ENCODE assay signal across 9 mouse cellular contexts in the genomic region with DNA sequence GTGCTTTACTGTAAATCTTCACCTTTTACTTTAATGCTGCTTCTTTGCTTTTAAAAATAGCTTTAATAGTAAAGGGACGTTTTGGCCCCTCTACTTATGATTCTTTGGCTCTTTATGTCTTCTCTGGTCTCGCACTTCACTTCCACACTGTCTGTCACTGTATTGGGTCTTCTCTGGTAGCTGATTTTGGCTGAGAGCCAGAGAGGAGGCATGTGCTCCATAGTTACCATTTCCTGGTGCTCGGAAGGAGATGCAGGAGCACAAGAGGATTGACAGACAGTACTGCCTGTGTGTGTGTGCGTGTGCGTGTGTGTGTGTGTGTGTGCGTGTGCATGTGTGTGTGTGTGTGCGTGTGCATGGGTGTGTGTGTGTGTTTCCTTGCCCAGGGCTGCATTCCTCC. TPM values are rescaled to one million over a fixed set of nuclear protein-coding genes. Genes with fewer than 3 reads are reported as not detected.
DNase-seq lines count a peak whose midpoint lies in the region; ATAC-seq and TF ChIP-seq lines count a peak whose summit lies in the region.
"Had no signal": no experiment of that assay in that cellular context is flagged by ENCODE, and none has a peak within 500 bp of the region (broad histone marks: within the 10 kb centered on the region; RNA-seq: fewer than 3 reads in every experiment).

No protein-coding gene starts in this region.

- H3K4me1 ChIP-seq in forebrain, embryonic 13.5 days, result peaks cover 8% of the 10 kb centered on the region; the same call in 1 of the 2 replicates
- H3K4me1 ChIP-seq in forebrain, embryonic 10.5 days, result no peaks in the 10 kb centered on the region
- peaks cover 27% of the 10 kb centered on the region for H3K4me1 ChIP-seq in liver, postnatal 0 days (ENCODE audit: insufficient read depth)

- TF ChIP-seq EP300 in liver, postnatal 0 days (IDR thresholded peaks at IDR 0.05; ENCODE audit: low read depth), result no peak

- H3K9ac ChIP-seq in forebrain, embryonic 13.5 days, result no peak overlapping the region
- H3K9ac ChIP-seq in liver, postnatal 0 days (replicated peaks), result no peak overlapping the region

- H3K27me3 ChIP-seq in forebrain, embryonic 13.5 days, result no peaks in the 10 kb centered on the region
- H3K27me3 ChIP-seq in forebrain, embryonic 10.5 days (ENCODE audit: poor library complexity, severe bottlenecking), result no peaks in the 10 kb centered on the region
- H3K27me3 ChIP-seq in liver, postnatal 0 days (ENCODE audit: insufficient read depth, low read length), result no peaks in the 10 kb centered on the region

- intact Hi-C loops in left cerebral cortex, postnatal 4 days (cut with DNase I), result no loop called here
- intact Hi-C loops in left cerebral cortex, postnatal 36 days (cut with DNase I), result no loop called here

- H3K4me2 ChIP-seq in forebrain, embryonic 13.5 days, result no peak overlapping the region
- H3K4me2 ChIP-seq in liver, postnatal 0 days (ENCODE audit: low read depth, low read length), result peak overlapping the region; percentile 49

- 53% methylated on average over 7 of the region's 7 CpGs for WGBS in forebrain, embryonic 13.5 days
- WGBS in forebrain, embryonic 10.5 days, result 83% methylated on average over 7 of the region's 7 CpGs
- 48% methylated on average over 7 of the region's 7 CpGs for WGBS in liver, postnatal 0 days (ENCODE audit: insufficient replicate concordance)

- no peak for DNase-seq in forebrain, embryonic 10.5 days (ENCODE audit: extremely low spot score, low spot score)
- DNase-seq in left cerebral cortex, postnatal 4 days, result peak; percentile 59
- DNase-seq in left cerebral cortex, postnatal 36 days (ENCODE audit: low spot score in 2 of 2), result no peak
- peak; percentile 42 to 67 for DNase-seq in cerebellum, postnatal 25 days
- DNase-seq in liver, postnatal 0 days, result peak; percentile 58
- DNase-seq in thymus, postnatal 0 days (ENCODE audit: low spot score), result no peak
- no peak for DNase-seq in adrenal gland, postnatal 4 days (ENCODE audit: low spot score in 2 of 2)
- DNase-seq: thymus, postnatal 14 days had no signal

- no peak for TF ChIP-seq CTCF in liver, postnatal 0 days (IDR thresholded peaks at IDR 0.05; ENCODE audit: low read depth)

- peak overlapping the region; percentile 19; the same call in 1 of the 2 replicates for H3K27ac ChIP-seq in forebrain, embryonic 13.5 days
- no peak overlapping the region for H3K27ac ChIP-seq in forebrain, embryonic 10.5 days
- H3K27ac ChIP-seq in liver, postnatal 0 days (ENCODE audit: low read depth), result peak overlapping the region; percentile 72

- ATAC-seq in forebrain, embryonic 13.5 days, result peak; percentile 84
- ATAC-seq in liver, postnatal 0 days, result peak; percentile 71

- H3K36me3 ChIP-seq in forebrain, embryonic 13.5 days (ENCODE audit: poor library complexity, severe bottlenecking), result no peaks in the 10 kb centered on the region
- H3K36me3 ChIP-seq in forebrain, embryonic 10.5 days (replicated peaks), result no peaks in the 10 kb centered on the region
- no peaks in the 10 kb centered on the region for H3K36me3 ChIP-seq in liver, postnatal 0 days (replicated peaks; ENCODE audit: insufficient read depth, low read length)

- H3K9me3 ChIP-seq in forebrain, embryonic 13.5 days (replicated peaks), result no peaks in the 10 kb centered on the region
- no peaks in the 10 kb centered on the region for H3K9me3 ChIP-seq in forebrain, embryonic 10.5 days
- H3K9me3 ChIP-seq in liver, postnatal 0 days (ENCODE audit: low read length), result no peaks in the 10 kb centered on the region

- H3K4me3 ChIP-seq in forebrain, embryonic 13.5 days, result no peak overlapping the region
- H3K4me3 ChIP-seq in forebrain, embryonic 10.5 days, result no peak overlapping the region
- H3K4me3 ChIP-seq in liver, postnatal 0 days (ENCODE audit: low read depth, low read length), result peak overlapping the region; percentile 4

RNA-seq across cellular contexts. Expression of a gene that starts 14.2 kb away (rescaled TPM):
- 2.4 and 2.7 TPM in 2 replicates for polyA plus RNA-seq in forebrain, embryonic 13.5 days (2015; fragmentation: Nextera tagmentation; extraction: Ambion mirVana)
- 0.90 and 0.93 TPM in 2 replicates for polyA plus RNA-seq in forebrain, embryonic 10.5 days (2016; fragmentation: Nextera tagmentation; extraction: Ambion mirVana)
- 10 to 100 TPM; 15.1 to 15.2 TPM for total RNA-seq in left cerebral cortex, postnatal 4 days (2021)
- 10 to 100 TPM; 38.3 to 56.1 TPM for total RNA-seq in left cerebral cortex, postnatal 36 days (2021)
- 2.4 and 2.7 TPM in 2 replicates for polyA plus RNA-seq in liver, postnatal 0 days (2015; fragmentation: Nextera tagmentation; extraction: Ambion mirVana)
- polyA plus RNA-seq in thymus, postnatal 0 days (2015; fragmentation: Nextera tagmentation; extraction: Ambion mirVana), result 3.5 and 4.0 TPM in 2 replicates
- 1 to 10 TPM; 7.6 to 8.2 TPM for total RNA-seq in adrenal gland, postnatal 4 days (2021)

Comparison
In these comparisons a context has a peak if more than half of its experiments do, and no peak if none do; other contexts are left out.
1. DNase-seq: peak in left cerebral cortex, postnatal 4 days (single experiment), cerebellum, postnatal 25 days (2 of 2) and liver, postnatal 0 days (single experiment); none in forebrain, embryonic 10.5 days (single experiment), left cerebral cortex, postnatal 36 days (0 of 2), thymus, postnatal 0 days (single experiment) and adrenal gland, postnatal 4 days (0 of 2).